Mouse (Mus musculus) forebrain, embryonic 13.5 days (tissue): Measurements from ENCODE around the gene Txk. TPM values are rescaled to one million over a fixed set of nuclear protein-coding genes. Genes with fewer than 3 reads are reported as not detected.

Experiments used
- ATAC-seq: fragments of 200-750 bp; cut with Nextera tagmentation; 2 replicates; pipeline ENCODE4 v1.8.0; 2017
- H3K27ac ChIP-seq: fragments of 300-500 bp; sonication (generic); 2 replicates; pipeline ENCODE4 v1.5.1; 2015; ENCODE audit warnings: inconsistent platforms, mild to moderate bottlenecking, moderate library complexity
- H3K27me3 ChIP-seq: fragments of 300-500 bp; sonication (generic); 2 replicates; pipeline ENCODE4 v1.6.1; 2015; ENCODE audit warnings: mild to moderate bottlenecking, inconsistent platforms
- H3K36me3 ChIP-seq: fragments of 300-500 bp; sonication (generic); 2 replicates; pipeline ENCODE4 v1.6.1; 2015; ENCODE audit warnings: mild to moderate bottlenecking, inconsistent platforms; ENCODE audit not compliant: poor library complexity, severe bottlenecking
- H3K4me1 ChIP-seq: fragments of 300-500 bp; sonication (generic); 2 replicates; pipeline ENCODE4 v1.6.1; 2015; ENCODE audit warnings: inconsistent platforms
- H3K4me2 ChIP-seq: fragments of 300-500 bp; sonication (generic); 2 replicates; pipeline ENCODE4 v1.6.1; 2015; ENCODE audit warnings: inconsistent platforms, mild to moderate bottlenecking, moderate library complexity
- H3K4me3 ChIP-seq: fragments of 300-500 bp; sonication (generic); 2 replicates; pipeline ENCODE4 v1.5.1; 2015; ENCODE audit warnings: mild to moderate bottlenecking, inconsistent platforms
- H3K9ac ChIP-seq: fragments of 300-500 bp; sonication (generic); 2 replicates; pipeline ENCODE4 v1.6.1; 2015; ENCODE audit warnings: mild to moderate bottlenecking, inconsistent platforms
- H3K9me3 ChIP-seq: fragments of 300-500 bp; sonication (generic); replicated peaks from 2 replicates; pipeline ENCODE4 v1.6.1; 2016; ENCODE audit warnings: inconsistent platforms
- WGBS: fragments of 180-500 bp; shearing (Covaris S2); methylation state at CpG from one replicate; pipeline ENCODE4 v1.1.7; 2015; 5-methylcytosine and 5-hydroxymethylcytosine counted together
- polyA plus RNA-seq: library from polyadenylated mRNA; unstranded; fragments of >200 nt; fragmentation: Nextera tagmentation; extraction: Ambion mirVana; gene quantifications from 2 replicates; pipeline ENCODE4 v1.2.1, GENCODE M21; 2015

Gene Txk
- polyA plus RNA-seq, 1 experiment from 2014 or later: 0.08 TPM

GRCm38 (mm10) chr5:72748659-72749265 is 3.8 kb downstream of the Txk start:
- H3K27me3 ChIP-seq: no peaks in the 10 kb centered on the region
- H3K4me3 ChIP-seq: no peak overlapping the region
- no peak overlapping the region for H3K4me2 ChIP-seq
- no peak for ATAC-seq
- H3K4me1 ChIP-seq: peaks cover 6% of the 10 kb centered on the region; the same call in 1 of the 2 replicates
- H3K27ac ChIP-seq: no peak overlapping the region
- no peaks in the 10 kb centered on the region for H3K36me3 ChIP-seq
- H3K9me3 ChIP-seq: no peaks in the 10 kb centered on the region
- 83% methylated on average over 7 of the region's 7 CpGs for WGBS
- H3K9ac ChIP-seq: no peak overlapping the region

GRCm38 (mm10) chr5:72747384-72747783 is 5.2 kb downstream of the Txk start:
- ATAC-seq: no peak
- WGBS: 89% methylated on average over 4 of the region's 4 CpGs
- H3K36me3 ChIP-seq: no peaks in the 10 kb centered on the region
- H3K4me3 ChIP-seq: no peak overlapping the region
- no peak overlapping the region for H3K9ac ChIP-seq
- no peaks in the 10 kb centered on the region for H3K9me3 ChIP-seq
- no peak overlapping the region for H3K4me2 ChIP-seq
- H3K4me1 ChIP-seq: peaks cover 6% of the 10 kb centered on the region; the same call in 1 of the 2 replicates
- no peak overlapping the region for H3K27ac ChIP-seq
- H3K27me3 ChIP-seq: no peaks in the 10 kb centered on the region

- Histone ChIP-seq H3K4me2 (no peak overlapping the region), H3K27ac (no peak overlapping the region), H3K36me3 (no peaks in the 10 kb centered on the region), H3K4me1 (peaks cover 5% of the 10 kb centered on the region; the same call in 1 of the 2 replicates), H3K9me3 (no peaks in the 10 kb centered on the region), H3K27me3 (no peaks in the 10 kb centered on the region), H3K9ac (no peak overlapping the region), H3K4me3 (no peak overlapping the region)
- no peak for ATAC-seq
- WGBS: 81% methylated on average over 4 of the region's 4 CpGs
Observed at GRCm38 (mm10) chr5:72746461-72746860, 6.1 kb downstream of the Txk start.

GRCm38 (mm10) chr5:72743103-72743502 is 9.5 kb downstream of the Txk start:
- H3K4me1 ChIP-seq: no peaks in the 10 kb centered on the region
- H3K27ac ChIP-seq: no peak overlapping the region
- H3K4me2 ChIP-seq: no peak overlapping the region
- H3K36me3 ChIP-seq: no peaks in the 10 kb centered on the region
- no peaks in the 10 kb centered on the region for H3K9me3 ChIP-seq
- WGBS: 92% methylated on average over 6 of the region's 6 CpGs
- no peaks in the 10 kb centered on the region for H3K27me3 ChIP-seq
- H3K4me3 ChIP-seq: no peak overlapping the region
- ATAC-seq: no peak
- H3K9ac ChIP-seq: no peak overlapping the region

GRCm38 (mm10) chr5:72736868-72737267 is 15.7 kb downstream of the Txk start:
- 66% methylated on average over 7 of the region's 7 CpGs for WGBS
- Histone ChIP-seq H3K9me3 (no peaks in the 10 kb centered on the region), H3K27ac (no peak overlapping the region), H3K4me3 (no peak overlapping the region), H3K9ac (no peak overlapping the region), H3K36me3 (no peaks in the 10 kb centered on the region), H3K27me3 (no peaks in the 10 kb centered on the region), H3K4me1 (peaks cover 6% of the 10 kb centered on the region), H3K4me2 (no peak overlapping the region)
- no peak for ATAC-seq

- Histone ChIP-seq H3K36me3 (no peaks in the 10 kb centered on the region), H3K27ac (no peak overlapping the region), H3K4me2 (no peak overlapping the region), H3K4me1 (peaks cover 6% of the 10 kb centered on the region), H3K4me3 (no peak overlapping the region), H3K9ac (no peak overlapping the region), H3K27me3 (no peaks in the 10 kb centered on the region), H3K9me3 (no peaks in the 10 kb centered on the region)
- no peak for ATAC-seq
- WGBS: 77% methylated on average over 8 of the region's 8 CpGs
Observed at GRCm38 (mm10) chr5:72736437-72736836, 16.1 kb downstream of the Txk start.

- H3K4me1 ChIP-seq: peaks cover 6% of the 10 kb centered on the region
- no peak overlapping the region for H3K4me3 ChIP-seq
- no peaks in the 10 kb centered on the region for H3K27me3 ChIP-seq
- no peaks in the 10 kb centered on the region for H3K9me3 ChIP-seq
- no peak overlapping the region for H3K27ac ChIP-seq
- H3K36me3 ChIP-seq: no peaks in the 10 kb centered on the region
- H3K9ac ChIP-seq: no peak overlapping the region
- no peak for ATAC-seq
- H3K4me2 ChIP-seq: no peak overlapping the region
- 47% methylated on average over 7 of the region's 7 CpGs for WGBS
Observed at GRCm38 (mm10) chr5:72735763-72736162, 16.8 kb downstream of the Txk start.

- Histone ChIP-seq H3K27ac (no peak overlapping the region), H3K4me1 (peaks cover 6% of the 10 kb centered on the region), H3K9me3 (no peaks in the 10 kb centered on the region), H3K4me3 (no peak overlapping the region), H3K9ac (no peak overlapping the region), H3K36me3 (no peaks in the 10 kb centered on the region), H3K4me2 (no peak overlapping the region), H3K27me3 (no peaks in the 10 kb centered on the region)
- 90% methylated on average over 1 of the region's 1 CpGs for WGBS
- no peak for ATAC-seq
Observed at GRCm38 (mm10) chr5:72732885-72733284, 19.7 kb downstream of the Txk start.

GRCm38 (mm10) chr5:72725404-72725803 is 27.2 kb downstream of the Txk start:
- ATAC-seq: no peak
- Histone ChIP-seq H3K27me3 (no peaks in the 10 kb centered on the region), H3K4me1 (no peaks in the 10 kb centered on the region), H3K4me3 (no peak overlapping the region), H3K9me3 (no peaks in the 10 kb centered on the region), H3K9ac (no peak overlapping the region), H3K36me3 (no peaks in the 10 kb centered on the region), H3K4me2 (no peak overlapping the region), H3K27ac (no peak overlapping the region)
- 78% methylated on average over 3 of the region's 3 CpGs for WGBS

- Histone ChIP-seq H3K9me3 (no peaks in the 10 kb centered on the region), H3K4me1 (no peaks in the 10 kb centered on the region), H3K27me3 (no peaks in the 10 kb centered on the region), H3K4me3 (no peak overlapping the region), H3K27ac (no peak overlapping the region), H3K9ac (no peak overlapping the region), H3K36me3 (no peaks in the 10 kb centered on the region), H3K4me2 (no peak overlapping the region)
- no peak for ATAC-seq
- WGBS: 80% methylated on average over 2 of the region's 2 CpGs
Observed at GRCm38 (mm10) chr5:72723429-72723828, 29.1 kb downstream of the Txk start.

GRCm38 (mm10) chr5:72720587-72720986 is 32.0 kb downstream of the Txk start:
- no peaks in the 10 kb centered on the region for H3K4me1 ChIP-seq
- no peaks in the 10 kb centered on the region for H3K9me3 ChIP-seq
- no peaks in the 10 kb centered on the region for H3K27me3 ChIP-seq
- no peaks in the 10 kb centered on the region for H3K36me3 ChIP-seq
- H3K9ac ChIP-seq: no peak overlapping the region
- no peak overlapping the region for H3K27ac ChIP-seq
- no peak for ATAC-seq
- H3K4me3 ChIP-seq: no peak overlapping the region
- no peak overlapping the region for H3K4me2 ChIP-seq
- 67% methylated on average over 7 of the region's 7 CpGs for WGBS

- peak; percentile 53; the same call in 1 of the 2 replicates for ATAC-seq
- 31% methylated on average over 4 of the region's 4 CpGs for WGBS
- H3K4me3 ChIP-seq: no peak overlapping the region
- no peak overlapping the region for H3K4me2 ChIP-seq
- no peak overlapping the region for H3K27ac ChIP-seq
- no peak overlapping the region for H3K9ac ChIP-seq
- H3K4me1 ChIP-seq: no peaks in the 10 kb centered on the region
- H3K36me3 ChIP-seq: no peaks in the 10 kb centered on the region
- H3K27me3 ChIP-seq: no peaks in the 10 kb centered on the region
- H3K9me3 ChIP-seq: no peaks in the 10 kb centered on the region
Observed at GRCm38 (mm10) chr5:72710572-72711278, 41.9 kb downstream of the Txk start.

GRCm38 (mm10) chr5:72709976-72710375 is 42.6 kb downstream of the Txk start:
- no peak overlapping the region for H3K4me2 ChIP-seq
- no peaks in the 10 kb centered on the region for H3K9me3 ChIP-seq
- no peaks in the 10 kb centered on the region for H3K4me1 ChIP-seq
- H3K27ac ChIP-seq: no peak overlapping the region
- H3K36me3 ChIP-seq: no peaks in the 10 kb centered on the region
- no peak for ATAC-seq
- H3K4me3 ChIP-seq: no peak overlapping the region
- 92% methylated on average over 9 of the region's 9 CpGs for WGBS
- no peaks in the 10 kb centered on the region for H3K27me3 ChIP-seq
- no peak overlapping the region for H3K9ac ChIP-seq
